Mouse (Mus musculus) midbrain, embryonic 15.5 days (tissue): ENCODE measurements around the gene Krt82. TPM values are rescaled to one million over a fixed set of nuclear protein-coding genes. Genes with fewer than 3 reads are reported as not detected.

Experiments used
- ATAC-seq: fragments of 200-750 bp; cut with Nextera tagmentation; replicated peaks from 2 replicates; pipeline ENCODE4 v1.8.0; 2017; ENCODE audit warnings: moderate TSS enrichment
- H3K27ac ChIP-seq: fragments of 300-500 bp; sonication (generic); 2 replicates; pipeline ENCODE4 v1.5.1; 2015; ENCODE audit warnings: mild to moderate bottlenecking, inconsistent platforms
- H3K27me3 ChIP-seq: fragments of 300-500 bp; sonication (generic); replicated peaks from 2 replicates; pipeline ENCODE4 v1.6.1; 2015; ENCODE audit warnings: inconsistent platforms
- H3K36me3 ChIP-seq: fragments of 300-500 bp; sonication (generic); replicated peaks from 2 replicates; pipeline ENCODE4 v1.6.1; 2015; ENCODE audit warnings: inconsistent platforms
- H3K4me1 ChIP-seq: fragments of 300-500 bp; sonication (generic); 2 replicates; pipeline ENCODE4 v1.6.1; 2015; ENCODE audit warnings: inconsistent platforms
- H3K4me2 ChIP-seq: fragments of 300-500 bp; sonication (generic); 2 replicates; pipeline ENCODE4 v1.6.1; 2015; ENCODE audit warnings: inconsistent platforms, mild to moderate bottlenecking, moderate library complexity
- H3K4me3 ChIP-seq: fragments of 300-500 bp; sonication (generic); 2 replicates; pipeline ENCODE4 v1.5.1; 2015; ENCODE audit warnings: mild to moderate bottlenecking, inconsistent platforms
- H3K9ac ChIP-seq: fragments of 300-500 bp; sonication (generic); 2 replicates; pipeline ENCODE4 v1.6.1; 2015; ENCODE audit warnings: mild to moderate bottlenecking, inconsistent platforms
- H3K9me3 ChIP-seq: fragments of 300-500 bp; sonication (generic); 2 replicates; pipeline ENCODE4 v1.6.1; 2016; ENCODE audit warnings: inconsistent platforms
- WGBS: fragments of 180-500 bp; shearing (Covaris S2); methylation state at CpG from one replicate; pipeline ENCODE4 v1.1.7; 2015; ENCODE audit warnings: mixed read lengths; 5-methylcytosine and 5-hydroxymethylcytosine counted together
- polyA plus RNA-seq: library from polyadenylated mRNA; unstranded; fragments of >200 nt; fragmentation: Nextera tagmentation; extraction: Ambion mirVana; gene quantifications from 2 replicates; pipeline ENCODE4 v1.2.1, GENCODE M21; 2015

Krt82 gene
- polyA plus RNA-seq: not detected in 2 replicates

GRCm38 (mm10) chr15:101550567-101550966 is at the start of gene Krt82:
Gene Krt82, minus strand, starts transcription at chr15:101550667.
- Histone ChIP-seq H3K36me3 (no peaks in the 10 kb centered on the region), H3K9ac (no peak within 1 kb of the TSS), H3K27me3 (no peaks in the 10 kb centered on the region), H3K27ac (no peak within 1 kb of the TSS), H3K9me3 (no peaks in the 10 kb centered on the region), H3K4me1 (peaks cover 8% of the 10 kb centered on the region; the same call in 1 of the 2 replicates), H3K4me3 (no peak within 1 kb of the TSS), H3K4me2 (no peak within 1 kb of the TSS)
- 81% methylated on average over 7 of the region's 7 CpGs for WGBS
- no peak for ATAC-seq

- no peaks in the 10 kb centered on the region for H3K36me3 ChIP-seq
- no peaks in the 10 kb centered on the region for H3K4me1 ChIP-seq
- ATAC-seq: no peak
- H3K9ac ChIP-seq: no peak overlapping the region
- no peak overlapping the region for H3K4me2 ChIP-seq
- H3K4me3 ChIP-seq: no peak overlapping the region
- 66% methylated on average over 6 of the region's 6 CpGs for WGBS
- no peaks in the 10 kb centered on the region for H3K27me3 ChIP-seq
- H3K27ac ChIP-seq: no peak overlapping the region
- no peaks in the 10 kb centered on the region for H3K9me3 ChIP-seq
Measured at GRCm38 (mm10) chr15:101599123-101599522, 48.7 kb upstream of the Krt82 start.

GRCm38 (mm10) chr15:101588216-101588615 is 37.7 kb upstream of the Krt82 start:
- ATAC-seq: no peak
- Histone ChIP-seq H3K27me3 (no peaks in the 10 kb centered on the region), H3K36me3 (no peaks in the 10 kb centered on the region), H3K4me1 (no peaks in the 10 kb centered on the region), H3K9ac (no peak overlapping the region), H3K4me2 (no peak overlapping the region), H3K9me3 (no peaks in the 10 kb centered on the region), H3K27ac (no peak overlapping the region), H3K4me3 (no peak overlapping the region)
- WGBS: 81% methylated on average over 10 of the region's 10 CpGs

- 50% methylated on average over 2 of the region's 2 CpGs for WGBS
- no peak for ATAC-seq
- no peaks in the 10 kb centered on the region for H3K4me1 ChIP-seq
- no peaks in the 10 kb centered on the region for H3K9me3 ChIP-seq
- no peak overlapping the region for H3K27ac ChIP-seq
- H3K4me2 ChIP-seq: no peak overlapping the region
- no peaks in the 10 kb centered on the region for H3K36me3 ChIP-seq
- no peak overlapping the region for H3K4me3 ChIP-seq
- H3K9ac ChIP-seq: no peak overlapping the region
- H3K27me3 ChIP-seq: no peaks in the 10 kb centered on the region
Measured at GRCm38 (mm10) chr15:101584456-101584855, 34.0 kb upstream of the Krt82 start.

- H3K27ac ChIP-seq: no peak overlapping the region
- H3K4me1 ChIP-seq: no peaks in the 10 kb centered on the region
- no peak overlapping the region for H3K9ac ChIP-seq
- H3K4me2 ChIP-seq: no peak overlapping the region
- ATAC-seq: no peak
- no peaks in the 10 kb centered on the region for H3K36me3 ChIP-seq
- 80% methylated on average over 8 of the region's 8 CpGs for WGBS
- no peak overlapping the region for H3K4me3 ChIP-seq
- no peaks in the 10 kb centered on the region for H3K27me3 ChIP-seq
- no peaks in the 10 kb centered on the region for H3K9me3 ChIP-seq
Measured at GRCm38 (mm10) chr15:101583211-101583965, 32.9 kb upstream of the Krt82 start.

GRCm38 (mm10) chr15:101581701-101582100 is 31.2 kb upstream of the Krt82 start:
- ATAC-seq: no peak
- H3K4me3 ChIP-seq: no peak overlapping the region
- H3K4me2 ChIP-seq: no peak overlapping the region
- no peaks in the 10 kb centered on the region for H3K4me1 ChIP-seq
- H3K27me3 ChIP-seq: no peaks in the 10 kb centered on the region
- H3K9ac ChIP-seq: no peak overlapping the region
- H3K36me3 ChIP-seq: no peaks in the 10 kb centered on the region
- 71% methylated on average over 3 of the region's 3 CpGs for WGBS
- H3K9me3 ChIP-seq: no peaks in the 10 kb centered on the region
- H3K27ac ChIP-seq: no peak overlapping the region

- Histone ChIP-seq H3K4me1 (no peaks in the 10 kb centered on the region), H3K4me3 (no peak overlapping the region), H3K9ac (no peak overlapping the region), H3K27me3 (no peaks in the 10 kb centered on the region), H3K27ac (no peak overlapping the region), H3K36me3 (no peaks in the 10 kb centered on the region), H3K4me2 (no peak overlapping the region), H3K9me3 (no peaks in the 10 kb centered on the region)
- ATAC-seq: no peak
- 88% methylated on average over 5 of the region's 5 CpGs for WGBS
Measured at GRCm38 (mm10) chr15:101575506-101575905, 25.0 kb upstream of the Krt82 start.

GRCm38 (mm10) chr15:101573796-101574345 is 23.4 kb upstream of the Krt82 start, which contains the start of gene Krt75:
Gene Krt75, minus strand, starts transcription at chr15:101573904.
- H3K9me3 ChIP-seq: no peaks in the 10 kb centered on the region
- H3K27me3 ChIP-seq: no peaks in the 10 kb centered on the region

GRCm38 (mm10) chr15:101567780-101568179 is 17.3 kb upstream of the Krt82 start:
- H3K4me2 ChIP-seq: no peak overlapping the region
- H3K36me3 ChIP-seq: no peaks in the 10 kb centered on the region
- no peaks in the 10 kb centered on the region for H3K9me3 ChIP-seq
- no peaks in the 10 kb centered on the region for H3K27me3 ChIP-seq
- H3K27ac ChIP-seq: no peak overlapping the region
- no peak overlapping the region for H3K9ac ChIP-seq
- no peak overlapping the region for H3K4me3 ChIP-seq
- H3K4me1 ChIP-seq: no peaks in the 10 kb centered on the region
- 47% methylated on average over 7 of the region's 7 CpGs for WGBS
- ATAC-seq: no peak

More at GRCm38 (mm10) chr15:101573796-101574345, 23.4 kb upstream of the Krt82 start, which contains the start of gene Krt75:
- Histone ChIP-seq H3K9ac (no peak within 1 kb of the TSS), H3K4me3 (no peak within 1 kb of the TSS), H3K36me3 (no peaks in the 10 kb centered on the region), H3K4me1 (no peaks in the 10 kb centered on the region), H3K4me2 (no peak within 1 kb of the TSS), H3K27ac (no peak within 1 kb of the TSS)
- 75% methylated on average over 15 of the region's 15 CpGs for WGBS
- no peak for ATAC-seq

GRCm38 (mm10) chr15:101562850-101563249 is 12.4 kb upstream of the Krt82 start, which contains the start of gene Krt90:
Gene Krt90, minus strand, starts transcription at chr15:101562950.
- Histone ChIP-seq H3K27me3 (no peaks in the 10 kb centered on the region), H3K9me3 (no peaks in the 10 kb centered on the region), H3K9ac (no peak within 1 kb of the TSS), H3K36me3 (no peaks in the 10 kb centered on the region), H3K27ac (no peak within 1 kb of the TSS), H3K4me3 (no peak within 1 kb of the TSS), H3K4me1 (0 out of 2 replicates have a peak, but pooled peaks cover 2% of the 10 kb centered on the region), H3K4me2 (no peak within 1 kb of the TSS)
- ATAC-seq: no peak
- 59% methylated on average over 5 of the region's 5 CpGs for WGBS

GRCm38 (mm10) chr15:101558034-101558646 is 7.7 kb upstream of the Krt82 start:
- Histone ChIP-seq H3K36me3 (no peaks in the 10 kb centered on the region), H3K9me3 (no peaks in the 10 kb centered on the region), H3K9ac (no peak overlapping the region), H3K4me2 (no peak overlapping the region), H3K4me1 (peaks cover 5% of the 10 kb centered on the region; the same call in 1 of the 2 replicates), H3K4me3 (no peak overlapping the region), H3K27me3 (no peaks in the 10 kb centered on the region), H3K27ac (no peak overlapping the region)
- WGBS: 5% methylated on average over 7 of the region's 7 CpGs
- no peak for ATAC-seq

- peaks cover 8% of the 10 kb centered on the region; the same call in 1 of the 2 replicates for H3K4me1 ChIP-seq
- ATAC-seq: 0 out of 2 replicates have a peak, but pooled peaks have one; percentile 37
- H3K27me3 ChIP-seq: no peaks in the 10 kb centered on the region
- no peak overlapping the region for H3K27ac ChIP-seq
- H3K9ac ChIP-seq: no peak overlapping the region
- no peaks in the 10 kb centered on the region for H3K9me3 ChIP-seq
- peak overlapping the region; percentile 5; the same call in 1 of the 2 replicates for H3K4me3 ChIP-seq
- 0% methylated on average over 11 of the region's 11 CpGs for WGBS
- H3K4me2 ChIP-seq: peak overlapping the region; percentile 43
- no peaks in the 10 kb centered on the region for H3K36me3 ChIP-seq
Measured at GRCm38 (mm10) chr15:101553169-101553568, 2.7 kb upstream of the Krt82 start.
